Mouse (Mus musculus): ENCODE results near the gene Pnrc2.

Gene Pnrc2

GRCm38 (mm10) chr4:135873526-135874202, at the start of gene Pnrc2:
TSS of gene Pnrc2 (minus strand) at chr4:135873850.
- peak; percentile 92 for DNase-seq

GRCm38 (mm10) chr4:135922190-135922589, 48.5 kb upstream of the Pnrc2 start:
- no peak for DNase-seq

- DNase-seq, result peak; percentile 28
Measured at GRCm38 (mm10) chr4:135921257-135922120, 47.8 kb upstream of the Pnrc2 start.

GRCm38 (mm10) chr4:135920304-135921241, 46.9 kb upstream of the Pnrc2 start, which contains the start of gene Fuca1:
TSS of gene Fuca1 (plus strand) at chr4:135920735.
- peak; percentile 98 for DNase-seq

GRCm38 (mm10) chr4:135919280-135919639, 45.6 kb upstream of the Pnrc2 start:
- no peak for DNase-seq

GRCm38 (mm10) chr4:135918635-135919279, 45.1 kb upstream of the Pnrc2 start:
- no peak for DNase-seq

GRCm38 (mm10) chr4:135913433-135913832, 39.8 kb upstream of the Pnrc2 start:
- no peak for DNase-seq

GRCm38 (mm10) chr4:135912835-135913234, 39.2 kb upstream of the Pnrc2 start:
- no peak for DNase-seq

GRCm38 (mm10) chr4:135912164-135912563, 38.5 kb upstream of the Pnrc2 start:
- DNase-seq, result no peak

GRCm38 (mm10) chr4:135911531-135911930, 37.9 kb upstream of the Pnrc2 start:
- DNase-seq, result peak; percentile 43

GRCm38 (mm10) chr4:135909326-135910066, 35.8 kb upstream of the Pnrc2 start:
- DNase-seq, result no peak

GRCm38 (mm10) chr4:135906633-135907032, 33.0 kb upstream of the Pnrc2 start:
- DNase-seq, result no peak

- DNase-seq, result no peak
Measured at GRCm38 (mm10) chr4:135904810-135905209, 31.2 kb upstream of the Pnrc2 start.

GRCm38 (mm10) chr4:135902606-135903242, 29.1 kb upstream of the Pnrc2 start:
- no peak for DNase-seq

GRCm38 (mm10) chr4:135900008-135900407, 26.4 kb upstream of the Pnrc2 start:
- no peak for DNase-seq

GRCm38 (mm10) chr4:135899050-135899448, 25.4 kb upstream of the Pnrc2 start:
- DNase-seq, result no peak

GRCm38 (mm10) chr4:135898380-135899049, 24.9 kb upstream of the Pnrc2 start:
- no peak for DNase-seq

GRCm38 (mm10) chr4:135896157-135896556, 22.5 kb upstream of the Pnrc2 start:
- no peak for DNase-seq

- no peak for DNase-seq
Measured at GRCm38 (mm10) chr4:135895071-135895571, 21.5 kb upstream of the Pnrc2 start, which contains the start of gene Cnr2. TSS of gene Cnr2 (plus strand) at chr4:135895394.

GRCm38 (mm10) chr4:135892884-135893283, 19.2 kb upstream of the Pnrc2 start:
- DNase-seq, result no peak

Data from lung, postnatal 10 days (tissue).